Mouse (Mus musculus): Measurements from ENCODE around the gene Zfp710. TPM values are rescaled to one million over a fixed set of nuclear protein-coding genes. Genes with fewer than 3 reads are reported as not detected.
A peak's percentile ranks its signal among the peaks of the same experiment; 100 is the strongest.
"Not testable (repeated sequence)": the region's sequence is repeated elsewhere in the genome, so short reads cannot be mapped to it uniquely, and the experiment has no call there.

Gene Zfp710
- total RNA-seq (2018; cell fraction: chromatin; rRNA removed): 100 to 1,000 TPM in 9 of 26 experiments, 10 to 100 TPM in 17; 10.9 to 127 (median 87.0) TPM
- total RNA-seq (2018; cell fraction: cytosol; rRNA removed): 10 to 100 TPM; 18.9 to 85.9 (median 65.4) TPM
- 100 to 1,000 TPM in 9 of 26 experiments, 10 to 100 TPM in 17; 15.7 to 151 (median 83.9) TPM for total RNA-seq (2018; cell fraction: nucleus; rRNA removed)
- 33.7 to 69.0 TPM (median 50.1 TPM) in 3 replicates for polyA plus RNA-seq (2018)

GRCm38 (mm10) chr7:80024521-80025390 lies at the start of gene Zfp710:
TSS of gene Zfp710 (plus strand) at chr7:80024814.
- Histone ChIP-seq H3K27ac (peak within 1 kb of the TSS; percentile 100), H3K4me3 (ENCODE audit: inconsistent target) (peak within 1 kb of the TSS; percentile 77), H3K79me2 (ENCODE audit: inconsistent target) (peaks cover 41% of the 10 kb centered on the region), H3K36me3 (ENCODE audit: inconsistent target) (no peaks in the 10 kb centered on the region)
- WGBS (ENCODE audit: missing documents): 1% methylated on average over 40 of the region's 42 CpGs

- Histone ChIP-seq H3K36me3 (ENCODE audit: inconsistent target) (no peaks in the 10 kb centered on the region), H3K4me3 (ENCODE audit: inconsistent target) (no peak overlapping the region), H3K79me2 (ENCODE audit: inconsistent target) (no peaks in the 10 kb centered on the region), H3K27ac (no peak overlapping the region)
- 95% methylated on average over 2 of the region's 2 CpGs for WGBS (ENCODE audit: missing documents)
These were observed 49.3 kb upstream of the Zfp710 start for GRCm38 (mm10) chr7:79975316-79975715.

DNA sequence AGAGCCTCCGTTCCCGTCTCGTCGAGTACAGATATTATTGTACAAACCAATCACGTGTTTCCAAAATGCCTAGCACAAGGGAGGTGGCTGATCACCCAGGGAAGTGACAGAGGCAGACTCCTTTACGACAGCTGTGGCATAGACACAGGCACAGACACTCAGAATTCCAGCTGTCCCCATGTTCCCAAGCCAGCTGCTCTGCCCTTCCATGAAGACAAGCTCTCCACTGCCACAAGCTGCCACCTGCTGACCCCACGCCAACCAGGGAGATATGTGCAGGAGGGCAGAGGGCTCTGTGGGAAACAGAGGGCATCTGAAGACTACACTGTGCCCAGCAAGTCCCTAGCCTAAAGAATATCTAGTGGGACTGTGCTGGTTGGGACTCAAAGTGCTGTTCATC lies 37.9 kb upstream of the Zfp710 start:
- Histone ChIP-seq H3K36me3 (ENCODE audit: inconsistent target) (no peaks in the 10 kb centered on the region), H3K79me2 (ENCODE audit: inconsistent target) (no peaks in the 10 kb centered on the region), H3K27ac (no peak overlapping the region), H3K4me3 (ENCODE audit: inconsistent target) (no peak overlapping the region)
- WGBS (ENCODE audit: missing documents): 92% methylated on average over 7 of the region's 7 CpGs

- H3K27ac ChIP-seq: no peak overlapping the region
- H3K79me2 ChIP-seq (ENCODE audit: inconsistent target): no peaks in the 10 kb centered on the region
- no peak overlapping the region for H3K4me3 ChIP-seq (ENCODE audit: inconsistent target)
- 53% methylated on average over 3 of the region's 3 CpGs for WGBS (ENCODE audit: missing documents)
- no peaks in the 10 kb centered on the region for H3K36me3 ChIP-seq (ENCODE audit: inconsistent target)
These were observed 36.9 kb upstream of the Zfp710 start for GRCm38 (mm10) chr7:79987745-79988144.

DNA sequence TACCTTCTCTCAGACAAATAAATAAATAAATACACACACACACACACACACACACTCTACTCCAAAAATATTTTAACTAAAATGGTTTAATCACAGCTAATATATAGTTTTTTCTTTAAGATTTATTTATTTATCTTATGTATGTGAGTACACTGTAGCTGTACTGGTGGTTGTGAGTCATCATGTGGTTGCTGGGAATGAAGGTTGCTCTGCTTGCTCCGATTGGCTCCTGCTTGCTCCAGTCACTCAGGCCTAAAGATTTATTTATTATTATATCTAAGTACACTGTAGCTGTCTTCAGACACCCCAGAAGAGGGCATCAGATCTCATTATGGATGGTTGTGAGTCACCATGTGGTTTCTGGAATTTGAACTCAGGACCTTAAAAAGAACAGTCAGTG lies 36.1 kb upstream of the Zfp710 start:
- 100% methylated on average over 1 of the region's 1 CpGs for WGBS (ENCODE audit: missing documents)

GRCm38 (mm10) chr7:79994476-79994875 lies 30.1 kb upstream of the Zfp710 start:
- Histone ChIP-seq H3K4me3 (ENCODE audit: inconsistent target) (no peak overlapping the region), H3K79me2 (ENCODE audit: inconsistent target) (no peaks in the 10 kb centered on the region), H3K36me3 (ENCODE audit: inconsistent target) (no peaks in the 10 kb centered on the region), H3K27ac (no peak overlapping the region)
- 64% methylated on average over 8 of the region's 8 CpGs for WGBS (ENCODE audit: missing documents)

More for the DNA sequence above, 36.1 kb upstream of the Zfp710 start:
- H3K36me3 ChIP-seq (ENCODE audit: inconsistent target); H3K79me2 ChIP-seq (ENCODE audit: inconsistent target); H3K4me3 ChIP-seq (ENCODE audit: inconsistent target); H3K27ac ChIP-seq: not testable (repeated sequence)

GRCm38 (mm10) chr7:79997761-79998160 lies 26.9 kb upstream of the Zfp710 start:
- H3K4me3 ChIP-seq (ENCODE audit: inconsistent target): no peak overlapping the region
- WGBS (ENCODE audit: missing documents): 92% methylated on average over 1 of the region's 1 CpGs
- no peaks in the 10 kb centered on the region for H3K36me3 ChIP-seq (ENCODE audit: inconsistent target)
- no peak overlapping the region for H3K27ac ChIP-seq
- H3K79me2 ChIP-seq (ENCODE audit: inconsistent target): no peaks in the 10 kb centered on the region

- Histone ChIP-seq H3K4me3 (ENCODE audit: inconsistent target) (no peak overlapping the region), H3K27ac (no peak overlapping the region), H3K79me2 (ENCODE audit: inconsistent target) (no peaks in the 10 kb centered on the region), H3K36me3 (ENCODE audit: inconsistent target) (no peaks in the 10 kb centered on the region)
- WGBS (ENCODE audit: missing documents): 84% methylated on average over 10 of the region's 11 CpGs
These were observed 22.1 kb upstream of the Zfp710 start for GRCm38 (mm10) chr7:80002353-80003055.

- H3K4me3 ChIP-seq (ENCODE audit: inconsistent target): no peak overlapping the region
- H3K79me2 ChIP-seq (ENCODE audit: inconsistent target): no peaks in the 10 kb centered on the region
- 88% methylated on average over 17 of the region's 20 CpGs for WGBS (ENCODE audit: missing documents)
- no peak overlapping the region for H3K27ac ChIP-seq
- H3K36me3 ChIP-seq (ENCODE audit: inconsistent target): no peaks in the 10 kb centered on the region
These were observed 19.6 kb upstream of the Zfp710 start for GRCm38 (mm10) chr7:80004776-80005554.

GRCm38 (mm10) chr7:80010680-80011079 lies 13.9 kb upstream of the Zfp710 start:
- no peak overlapping the region for H3K4me3 ChIP-seq (ENCODE audit: inconsistent target)
- no peaks in the 10 kb centered on the region for H3K36me3 ChIP-seq (ENCODE audit: inconsistent target)
- H3K79me2 ChIP-seq (ENCODE audit: inconsistent target): peaks cover 6% of the 10 kb centered on the region; the same call in 1 of the 2 replicates
- WGBS (ENCODE audit: missing documents): 95% methylated on average over 5 of the region's 5 CpGs
- H3K27ac ChIP-seq: no peak overlapping the region

DNA sequence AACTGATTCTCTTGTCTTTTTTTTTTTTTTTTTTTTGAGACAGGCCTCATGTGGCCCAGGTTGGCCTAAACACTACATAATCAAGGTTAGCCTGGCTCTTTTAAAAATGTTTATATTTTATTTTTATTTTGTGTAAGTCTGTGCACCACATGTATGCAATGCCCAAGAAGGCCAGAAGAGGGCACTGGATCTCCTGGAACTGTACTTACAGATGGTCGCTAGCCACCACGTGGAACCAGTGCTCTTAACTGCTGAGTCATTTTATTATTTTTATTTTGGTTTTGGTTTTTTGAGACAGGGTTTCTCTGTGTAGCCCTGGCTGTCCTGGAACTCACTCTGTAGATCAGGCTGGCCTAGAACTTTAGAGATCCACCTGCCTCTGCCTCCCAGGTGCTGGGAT lies 13.1 kb upstream of the Zfp710 start:
- Histone ChIP-seq H3K4me3 (ENCODE audit: inconsistent target) (no peak overlapping the region), H3K27ac (peak overlapping the region; percentile 33; the same call in 1 of the 2 replicates), H3K79me2 (ENCODE audit: inconsistent target) (peaks cover 6% of the 10 kb centered on the region; the same call in 1 of the 2 replicates), H3K36me3 (ENCODE audit: inconsistent target) (no peaks in the 10 kb centered on the region)
- 6% methylated on average over 2 of the region's 2 CpGs for WGBS (ENCODE audit: missing documents)

DNA sequence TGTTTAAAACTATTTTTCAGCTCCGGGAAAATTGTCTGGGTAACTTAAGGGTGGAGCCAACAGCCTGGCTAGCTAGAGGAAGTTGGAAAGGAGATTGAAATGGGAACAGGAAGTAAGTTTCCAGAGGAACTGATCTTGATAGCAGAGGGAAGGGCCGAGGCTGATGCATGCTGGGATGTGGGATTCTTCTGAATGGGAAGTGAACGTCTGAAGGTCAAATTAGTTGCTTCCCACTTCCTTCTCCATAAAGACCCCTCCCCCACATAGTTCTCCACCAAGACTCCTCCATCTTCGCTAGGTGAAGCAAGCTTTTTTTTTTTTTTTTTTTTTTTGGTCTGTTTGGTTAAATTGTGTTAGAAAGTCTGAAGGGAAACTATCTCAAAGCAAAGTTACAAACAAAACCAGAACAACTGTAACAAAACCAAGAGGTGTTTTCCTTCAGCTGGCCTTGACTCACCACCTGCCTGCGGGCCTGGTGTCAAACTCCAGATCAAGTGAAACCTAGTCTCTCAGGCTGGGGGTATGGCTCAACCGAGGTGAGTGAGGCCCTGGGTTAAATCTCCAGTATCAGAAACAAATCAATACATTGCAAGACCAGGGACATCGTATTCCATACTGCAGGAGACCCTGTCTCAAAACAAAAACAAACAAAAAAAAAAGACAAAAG lies 10.6 kb upstream of the Zfp710 start:
- 15% methylated on average over 5 of the region's 7 CpGs for WGBS (ENCODE audit: missing documents)
- H3K27ac ChIP-seq: peak overlapping the region; percentile 90

DNA sequence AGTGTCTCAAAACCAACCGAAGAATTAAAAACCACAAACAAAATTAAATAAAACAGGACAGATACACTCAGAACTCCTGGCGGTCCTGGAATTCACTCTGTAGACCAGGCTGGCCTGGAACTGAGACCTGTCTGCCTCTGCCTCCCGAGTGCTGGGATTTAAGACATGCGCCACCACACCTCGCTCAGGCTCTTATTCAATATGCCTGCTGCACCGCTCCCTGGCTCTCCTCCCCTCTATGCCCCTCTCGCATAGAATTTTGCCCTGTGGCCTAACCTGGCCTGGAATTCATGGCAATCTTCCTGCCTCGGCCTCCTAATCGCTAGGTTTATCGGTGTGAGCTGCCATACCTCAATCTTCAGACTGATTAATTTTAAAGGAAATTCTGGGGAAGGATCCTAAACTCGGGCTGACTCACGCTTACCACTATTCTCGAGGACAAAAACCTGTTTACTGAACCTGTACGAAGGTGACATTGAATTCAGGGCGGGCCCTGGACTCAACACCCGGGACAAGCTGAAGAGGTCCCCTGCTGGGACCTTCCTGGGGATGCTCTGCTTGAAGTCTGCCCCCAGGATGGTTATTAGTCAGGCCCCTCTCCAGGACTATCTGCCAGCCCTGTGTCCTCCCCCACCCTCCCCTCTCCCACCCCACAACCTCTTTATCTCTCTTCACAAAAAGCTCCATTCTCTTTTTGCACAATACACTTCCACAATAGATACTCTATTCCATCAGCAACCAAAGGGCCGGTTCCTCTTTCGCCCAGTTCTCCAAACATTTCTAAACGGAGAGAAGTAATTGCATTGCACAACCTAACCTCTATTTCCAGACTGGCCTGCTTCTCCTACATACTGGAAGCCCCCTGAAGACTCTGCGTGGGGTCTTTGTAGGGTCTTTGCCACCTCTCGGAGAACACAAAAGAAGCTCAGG lies 9.5 kb upstream of the Zfp710 start:
- Histone ChIP-seq H3K36me3 (ENCODE audit: inconsistent target) (no peaks in the 10 kb centered on the region), H3K4me3 (ENCODE audit: inconsistent target) (no peak overlapping the region), H3K27ac (peak overlapping the region; percentile 90), H3K79me2 (ENCODE audit: inconsistent target) (peaks cover 19% of the 10 kb centered on the region; the same call in 1 of the 2 replicates)
- 55% methylated on average over 21 of the region's 21 CpGs for WGBS (ENCODE audit: missing documents)

More for the DNA sequence above, 10.6 kb upstream of the Zfp710 start:
- Histone ChIP-seq H3K4me3 (ENCODE audit: inconsistent target) (no peak overlapping the region), H3K36me3 (ENCODE audit: inconsistent target) (no peaks in the 10 kb centered on the region), H3K79me2 (ENCODE audit: inconsistent target) (peaks cover 19% of the 10 kb centered on the region; the same call in 1 of the 2 replicates)

Data from macrophage (primary cell).